Mouse (Mus musculus): ENCODE measurements around the gene Crtac1.

Gene Crtac1

GRCm38 (mm10) chr19:42237602-42238340, 193.8 kb downstream of the Crtac1 start:
- no peak for DNase-seq (ENCODE audit: low spot score)

All from lung, postnatal 25 days (tissue).